Mouse (Mus musculus) brain, embryonic 14.5 days (tissue): ENCODE data around the gene Prss41.

Source experiments
- CTCF ChIP-seq: fragments of 200-500 bp; IDR thresholded peaks from 2 replicates; pipeline ENCODE4 v1.5.1; 2012; ENCODE audit warnings: inconsistent platforms, mild to moderate bottlenecking, moderate library complexity, borderline replicate concordance; ENCODE audit not compliant: insufficient read depth, insufficient read length; ENCODE audit errors: extremely low read depth
- POLR2A ChIP-seq: fragments of 200-500 bp; IDR thresholded peaks from 2 replicates; pipeline ENCODE4 v1.6.1; 2012; ENCODE audit warnings: mild to moderate bottlenecking, inconsistent platforms, borderline replicate concordance; ENCODE audit not compliant: poor library complexity, insufficient read depth, insufficient read length, severe bottlenecking; ENCODE audit errors: extremely low read depth

- TF ChIP-seq CTCF (no peak), POLR2A (peak; percentile 94)
These were observed 41.1 kb downstream of the Prss41 start for GRCm38 (mm10) chr17:23802746-23803365.
